Mouse (Mus musculus) neural tube, embryonic 15.5 days (tissue): ENCODE measurements around the gene Ppia. TPM values are rescaled to one million over a fixed set of nuclear protein-coding genes. Genes with fewer than 3 reads are reported as not detected.
"Not testable (repeated sequence)": the region's sequence is repeated elsewhere in the genome, so short reads cannot be mapped to it uniquely, and the experiment has no call there.

Source experiments
- ATAC-seq: fragments of 200-750 bp; cut with Nextera tagmentation; 2 replicates; pipeline ENCODE4 v1.8.0; 2017; ENCODE audit warnings: mild to moderate bottlenecking, moderate TSS enrichment, moderate library complexity; ENCODE audit not compliant: low FRiP score
- H3K27ac ChIP-seq: fragments of 300-500 bp; sonication (generic); replicated peaks from 2 replicates; pipeline ENCODE4 v1.5.1; 2015; ENCODE audit warnings: mild to moderate bottlenecking, inconsistent platforms
- H3K27me3 ChIP-seq: fragments of 300-500 bp; sonication (generic); replicated peaks from 2 replicates; pipeline ENCODE4 v1.6.1; 2015; ENCODE audit warnings: inconsistent platforms
- H3K36me3 ChIP-seq: fragments of 300-500 bp; sonication (generic); 2 replicates; pipeline ENCODE4 v1.6.1; 2015; ENCODE audit warnings: inconsistent platforms
- H3K4me1 ChIP-seq: fragments of 300-500 bp; sonication (generic); 2 replicates; pipeline ENCODE4 v1.6.1; 2015; ENCODE audit warnings: inconsistent platforms
- H3K4me2 ChIP-seq: fragments of 300-500 bp; sonication (generic); 2 replicates; pipeline ENCODE4 v1.6.1; 2015; ENCODE audit warnings: inconsistent platforms, mild to moderate bottlenecking, moderate library complexity
- H3K4me3 ChIP-seq: fragments of 300-500 bp; sonication (generic); replicated peaks from 2 replicates; pipeline ENCODE4 v1.5.1; 2015; ENCODE audit warnings: mild to moderate bottlenecking, inconsistent platforms
- H3K9ac ChIP-seq: fragments of 300-500 bp; sonication (generic); replicated peaks from 2 replicates; pipeline ENCODE4 v1.6.1; 2015; ENCODE audit warnings: mild to moderate bottlenecking, inconsistent platforms
- H3K9me3 ChIP-seq: fragments of 300-500 bp; sonication (generic); replicated peaks from 2 replicates; pipeline ENCODE4 v1.6.1; 2016; ENCODE audit warnings: inconsistent platforms
- WGBS: fragments of 180-500 bp; shearing (Covaris S2); methylation state at CpG from one replicate; pipeline ENCODE4 v1.1.7; 2015; ENCODE audit warnings: mixed read lengths; 5-methylcytosine and 5-hydroxymethylcytosine counted together
- polyA plus RNA-seq: library from polyadenylated mRNA; unstranded; fragments of >200 nt; fragmentation: Nextera tagmentation; extraction: Ambion mirVana; gene quantifications from 2 replicates; pipeline ENCODE4 v1.2.1, GENCODE M21; 2015

Gene Ppia
- polyA plus RNA-seq, 1 experiment from 2014 or later, result 4,598 TPM

- H3K4me1 ChIP-seq, result peaks cover 32% of the 10 kb centered on the region
- not testable (repeated sequence) for H3K27me3 ChIP-seq, H3K9ac ChIP-seq, ATAC-seq, H3K4me2 ChIP-seq, H3K4me3 ChIP-seq, H3K9me3 ChIP-seq, H3K27ac ChIP-seq
- H3K36me3 ChIP-seq, result peaks cover 36% of the 10 kb centered on the region
- WGBS, result 63% methylated on average over 4 of the region's 4 CpGs
These were observed 3.9 kb downstream of the Ppia start for GRCm38 (mm10) chr11:6419156-6419555.

DNA sequence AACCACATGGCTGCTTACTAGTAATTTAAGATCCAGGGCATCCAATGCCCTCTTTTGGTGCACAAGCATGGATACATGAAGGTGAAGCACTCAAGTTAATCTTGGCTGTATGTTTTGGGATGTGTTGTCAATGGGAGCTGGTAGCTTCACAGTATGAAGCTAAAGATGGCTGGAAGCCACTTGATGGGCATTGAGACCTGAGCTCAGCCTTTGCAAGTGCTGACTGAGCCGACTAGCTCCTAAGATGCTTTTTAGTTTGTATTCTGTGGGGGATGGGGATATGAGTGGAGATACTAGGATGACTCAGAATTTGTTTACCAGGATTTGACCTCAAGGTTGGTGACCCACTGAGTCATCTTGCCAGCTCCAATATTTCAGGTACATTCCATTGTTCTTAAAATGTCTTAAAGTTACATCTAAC is 5.0 kb downstream of the Ppia start:
- no peak for ATAC-seq
- 36% methylated on average over 1 of the region's 1 CpGs for WGBS
- peaks cover 22% of the 10 kb centered on the region for H3K4me1 ChIP-seq
- no peak overlapping the region for H3K4me2 ChIP-seq
- H3K9ac ChIP-seq, result no peak overlapping the region
- no peaks in the 10 kb centered on the region for H3K9me3 ChIP-seq
- no peaks in the 10 kb centered on the region for H3K27me3 ChIP-seq
- H3K27ac ChIP-seq, result no peak overlapping the region
- no peak overlapping the region for H3K4me3 ChIP-seq
- H3K36me3 ChIP-seq, result peaks cover 42% of the 10 kb centered on the region

- Histone ChIP-seq H3K4me1 (peaks cover 22% of the 10 kb centered on the region), H3K9me3 (no peaks in the 10 kb centered on the region), H3K36me3 (peaks cover 45% of the 10 kb centered on the region), H3K9ac (no peak overlapping the region), H3K4me3 (no peak overlapping the region), H3K27me3 (no peaks in the 10 kb centered on the region), H3K27ac (no peak overlapping the region), H3K4me2 (no peak overlapping the region)
- 85% methylated on average over 2 of the region's 2 CpGs for WGBS
- no peak for ATAC-seq
These were observed 5.6 kb downstream of the Ppia start for GRCm38 (mm10) chr11:6420722-6421350.

- Histone ChIP-seq H3K9me3 (no peaks in the 10 kb centered on the region), H3K9ac (no peak overlapping the region), H3K27me3 (no peaks in the 10 kb centered on the region), H3K36me3 (peaks cover 64% of the 10 kb centered on the region), H3K4me2 (no peak overlapping the region), H3K4me1 (no peaks in the 10 kb centered on the region), H3K27ac (no peak overlapping the region), H3K4me3 (no peak overlapping the region)
- 94% methylated on average over 7 of the region's 7 CpGs for WGBS
- no peak for ATAC-seq
These were observed 14.9 kb downstream of the Ppia start for GRCm38 (mm10) chr11:6430186-6430585.

DNA sequence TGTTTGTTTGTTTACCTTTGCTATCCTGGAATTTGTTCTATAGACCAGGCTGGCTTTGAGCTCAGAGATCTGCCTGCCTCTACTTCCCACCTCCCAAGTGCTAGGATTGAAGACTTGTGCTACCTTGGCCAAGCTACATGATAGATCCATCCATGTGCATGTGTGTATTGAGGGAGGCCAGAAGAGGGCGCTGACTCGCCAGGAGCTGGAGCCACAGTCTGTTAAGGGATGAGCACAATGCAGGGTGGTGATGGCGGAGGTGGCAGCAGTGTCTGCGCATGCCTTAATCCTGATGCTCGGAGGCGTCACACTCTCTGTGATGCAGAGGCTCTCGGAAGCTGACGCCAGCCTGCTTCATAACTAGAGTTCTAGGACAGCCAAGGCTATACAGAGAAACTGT is 21.2 kb downstream of the Ppia start:
- H3K36me3 ChIP-seq, result peaks cover 38% of the 10 kb centered on the region
- WGBS, result 64% methylated on average over 8 of the region's 8 CpGs

GRCm38 (mm10) chr11:6437667-6438066 is 22.4 kb downstream of the Ppia start:
- 0 out of 2 replicates have a peak, but pooled peaks cover under 1% of the 10 kb centered on the region for H3K4me1 ChIP-seq
- no peak overlapping the region for H3K4me2 ChIP-seq
- 95% methylated on average over 2 of the region's 2 CpGs for WGBS
- no peak overlapping the region for H3K9ac ChIP-seq
- no peak overlapping the region for H3K27ac ChIP-seq
- H3K9me3 ChIP-seq, result no peaks in the 10 kb centered on the region
- peaks cover 26% of the 10 kb centered on the region for H3K36me3 ChIP-seq
- ATAC-seq, result no peak
- no peaks in the 10 kb centered on the region for H3K27me3 ChIP-seq
- H3K4me3 ChIP-seq, result no peak overlapping the region

More for the DNA sequence above, 21.2 kb downstream of the Ppia start:
- Histone ChIP-seq H3K27me3 (no peaks in the 10 kb centered on the region), H3K9ac (no peak overlapping the region), H3K4me3 (no peak overlapping the region), H3K4me1 (no peaks in the 10 kb centered on the region), H3K4me2 (no peak overlapping the region), H3K9me3 (no peaks in the 10 kb centered on the region), H3K27ac (no peak overlapping the region)
- no peak for ATAC-seq

DNA sequence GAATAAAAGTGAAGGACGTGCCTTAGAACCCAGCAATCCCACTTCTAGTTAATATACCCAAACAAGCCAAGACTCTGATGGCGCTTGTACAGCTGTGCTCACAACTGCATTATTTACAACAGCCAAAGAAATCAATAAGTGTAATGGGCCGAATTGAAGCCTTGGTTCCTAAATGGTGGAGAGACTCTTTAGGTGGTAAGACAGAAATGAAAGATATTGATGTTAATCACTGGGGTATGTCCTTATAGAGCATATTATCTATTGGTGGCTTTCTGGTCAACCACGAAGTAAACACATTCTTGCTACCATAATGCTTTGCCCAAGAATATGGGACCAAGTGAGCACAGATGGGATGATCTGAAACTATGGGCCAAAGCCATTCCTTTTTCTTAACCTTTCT is 24.9 kb downstream of the Ppia start:
- peaks cover 14% of the 10 kb centered on the region for H3K4me1 ChIP-seq
- H3K4me3 ChIP-seq, result no peak overlapping the region
- 91% methylated on average over 4 of the region's 4 CpGs for WGBS
- H3K4me2 ChIP-seq, result no peak overlapping the region
- H3K9ac ChIP-seq, result no peak overlapping the region
- no peaks in the 10 kb centered on the region for H3K9me3 ChIP-seq
- no peak overlapping the region for H3K27ac ChIP-seq
- H3K27me3 ChIP-seq, result no peaks in the 10 kb centered on the region
- peaks cover 18% of the 10 kb centered on the region for H3K36me3 ChIP-seq
- no peak for ATAC-seq

DNA sequence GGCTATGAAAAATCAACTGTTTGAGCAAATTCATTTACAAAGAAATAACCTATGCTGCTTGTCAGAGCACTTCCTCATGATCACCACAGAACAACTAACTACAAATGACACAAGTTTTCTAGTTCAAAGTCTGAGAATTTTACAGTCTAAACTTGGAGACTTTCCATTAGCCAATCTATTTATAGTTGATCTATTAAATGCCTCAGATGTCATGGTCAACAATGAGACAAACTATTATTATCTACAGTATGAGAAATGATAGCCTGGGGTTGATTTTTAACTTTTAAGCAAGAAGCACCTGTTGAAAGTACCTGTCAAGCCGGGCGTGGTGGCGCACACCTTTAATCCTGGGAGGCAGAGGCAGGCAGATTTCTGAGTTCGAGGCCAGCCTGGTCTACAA is 27.3 kb downstream of the Ppia start:
- Histone ChIP-seq H3K27ac (no peak overlapping the region), H3K4me2 (no peak overlapping the region), H3K9me3 (no peaks in the 10 kb centered on the region), H3K27me3 (no peaks in the 10 kb centered on the region), H3K36me3 (peaks cover 3% of the 10 kb centered on the region; the same call in 1 of the 2 replicates), H3K9ac (no peak overlapping the region), H3K4me1 (peaks cover 15% of the 10 kb centered on the region), H3K4me3 (no peak overlapping the region)
- ATAC-seq, result no peak
- 98% methylated on average over 4 of the region's 4 CpGs for WGBS

DNA sequence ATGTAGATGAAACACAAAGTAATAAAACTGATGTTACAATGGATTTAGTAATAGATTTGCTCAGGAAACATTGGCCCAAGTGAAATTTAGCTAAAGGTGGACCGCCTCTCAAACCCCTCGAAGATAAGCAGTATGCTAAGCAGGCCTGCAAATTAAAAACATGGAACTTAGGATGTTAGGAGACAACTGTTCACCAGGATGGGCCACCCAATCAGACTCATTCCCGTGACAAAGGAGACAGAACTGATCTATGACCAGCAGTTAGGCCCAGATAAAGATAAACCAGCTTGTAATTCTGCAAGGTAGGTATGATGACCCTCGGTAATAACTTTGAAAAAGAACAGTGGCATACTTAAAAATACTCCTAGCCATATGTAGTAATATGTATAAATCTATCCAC is 27.9 kb downstream of the Ppia start:
- Histone ChIP-seq H3K36me3 (no peaks in the 10 kb centered on the region; the same call in 1 of the 2 replicates), H3K27ac (peak overlapping the region; percentile 94), H3K27me3 (no peaks in the 10 kb centered on the region), H3K9ac (peak overlapping the region; percentile 82), H3K4me1 (peaks cover 15% of the 10 kb centered on the region), H3K9me3 (no peaks in the 10 kb centered on the region), H3K4me2 (peak overlapping the region; percentile 70), H3K4me3 (peak overlapping the region; percentile 87)
- ATAC-seq, result no peak
- 48% methylated on average over 4 of the region's 4 CpGs for WGBS

GRCm38 (mm10) chr11:6443727-6444076 is 28.5 kb downstream of the Ppia start:
- H3K4me2 ChIP-seq, result peak overlapping the region; percentile 70
- no peaks in the 10 kb centered on the region for H3K27me3 ChIP-seq
- no peaks in the 10 kb centered on the region for H3K36me3 ChIP-seq
- WGBS, result 1% methylated on average over 10 of the region's 10 CpGs
- H3K27ac ChIP-seq, result peak overlapping the region; percentile 94
- no peak for ATAC-seq
- no peaks in the 10 kb centered on the region for H3K9me3 ChIP-seq
- peak overlapping the region; percentile 87 for H3K4me3 ChIP-seq
- H3K9ac ChIP-seq, result peak overlapping the region; percentile 82
- H3K4me1 ChIP-seq, result peaks cover 15% of the 10 kb centered on the region

DNA sequence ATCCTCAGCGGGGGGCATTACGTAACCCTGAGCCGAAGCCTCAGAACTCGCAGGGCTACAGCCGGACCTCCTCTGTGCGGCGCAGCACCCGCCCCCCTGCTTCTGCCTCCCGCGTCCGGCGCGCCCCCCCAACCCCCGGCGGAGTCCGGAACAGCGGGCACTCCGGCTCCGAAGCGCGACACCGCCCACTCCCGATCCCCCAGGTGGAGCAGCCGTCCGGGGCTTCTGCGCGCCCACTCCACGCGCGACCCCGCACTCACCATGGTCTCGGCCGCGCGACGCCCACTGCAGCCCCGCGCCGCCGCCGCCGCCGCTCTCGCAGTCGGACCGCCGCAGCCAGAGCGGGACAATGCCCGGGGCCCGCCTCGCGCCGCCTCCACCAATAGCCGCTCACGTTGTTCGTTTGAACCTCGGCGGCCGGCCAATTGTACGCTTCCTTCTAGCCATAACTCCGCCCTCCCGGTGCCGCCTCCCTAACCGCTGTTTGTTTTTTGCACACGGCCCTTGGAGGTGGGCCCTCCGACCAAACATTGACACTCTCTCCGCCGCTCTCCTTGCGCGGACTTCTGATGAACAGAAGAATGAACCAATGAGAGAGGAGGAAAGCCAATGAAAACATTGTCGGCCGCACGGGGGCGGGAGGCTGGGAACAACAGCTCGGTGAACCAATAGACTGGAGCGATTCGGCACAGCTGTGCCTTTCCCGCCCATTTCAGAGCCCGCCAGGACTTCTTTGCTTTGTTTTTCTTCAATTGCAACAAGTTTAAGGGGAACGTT is 29.0 kb downstream of the Ppia start, which contains the start of gene H2afv:
TSS of gene H2afv (minus strand) at position 367 of the 777 bp plus-strand sequence.
- H3K9ac ChIP-seq, result peak within 1 kb of the TSS; percentile 82
- H3K4me2 ChIP-seq, result peak within 1 kb of the TSS; percentile 70
- H3K9me3 ChIP-seq, result no peaks in the 10 kb centered on the region
- peaks cover 15% of the 10 kb centered on the region for H3K4me1 ChIP-seq
- under 1% methylated on average over 78 of the region's 80 CpGs for WGBS
- no peaks in the 10 kb centered on the region for H3K36me3 ChIP-seq
- peak within 1 kb of the TSS; percentile 87 for H3K4me3 ChIP-seq
- peak within 1 kb of the TSS; percentile 94 for H3K27ac ChIP-seq
- ATAC-seq, result peak; percentile 100
- no peaks in the 10 kb centered on the region for H3K27me3 ChIP-seq

GRCm38 (mm10) chr11:6445441-6445840 is 30.2 kb downstream of the Ppia start:
- Histone ChIP-seq H3K4me1 (peaks cover 15% of the 10 kb centered on the region), H3K27me3 (no peaks in the 10 kb centered on the region), H3K9me3 (no peaks in the 10 kb centered on the region), H3K4me3 (no peak overlapping the region), H3K27ac (no peak overlapping the region), H3K4me2 (peak overlapping the region; percentile 60; the same call in 1 of the 2 replicates), H3K9ac (no peak overlapping the region), H3K36me3 (no peaks in the 10 kb centered on the region)
- ATAC-seq, result no peak
- 84% methylated on average over 4 of the region's 4 CpGs for WGBS
